Mouse (Mus musculus) liver, adult 2 months (tissue): ENCODE measurements around the gene Sec22a.

Source experiments
- CTCF ChIP-seq: fragments of 200-500 bp; IDR thresholded peaks from 2 replicates; pipeline ENCODE4 v1.5.1; 2011; ENCODE audit warnings: low read depth, low read length, control low read depth
- POLR2A ChIP-seq: fragments of 200-500 bp; IDR thresholded peaks from 2 replicates; pipeline ENCODE4 v1.6.1; 2011; ENCODE audit warnings: low read length, control low read depth; ENCODE audit not compliant: insufficient read depth; ENCODE audit errors: extremely low read depth

DNA sequence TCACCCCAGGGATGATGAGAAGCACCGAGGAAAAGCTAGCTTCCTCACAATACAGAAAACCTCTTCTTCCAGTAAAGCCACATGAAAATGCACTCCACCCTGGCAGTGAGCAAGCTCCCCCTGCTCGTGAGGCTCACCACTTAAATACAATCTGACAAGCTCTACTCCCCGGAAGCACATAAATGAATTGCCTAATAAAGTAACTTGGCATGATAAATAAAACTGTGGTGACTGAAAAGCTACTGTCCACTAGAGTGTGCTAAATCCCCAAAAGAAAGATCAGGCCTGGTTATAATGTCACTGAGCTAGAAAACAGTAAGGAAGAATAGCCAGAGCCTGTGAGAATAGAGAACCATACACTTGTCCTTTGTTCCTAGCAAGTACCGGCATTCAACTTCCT lies 44.4 kb downstream of the Sec22a start:
- TF ChIP-seq POLR2A (no peak), CTCF (peak; percentile 64)
